Mouse (Mus musculus): ENCODE data around the gene Mnd1. TPM values are rescaled to one million over a fixed set of nuclear protein-coding genes. Genes with fewer than 3 reads are reported as not detected.

Gene Mnd1
- polyA plus RNA-seq, 1 experiment: 0.51 TPM

GRCm38 (mm10) chr3:84065825-84066224 lies 89.8 kb downstream of the Mnd1 start:
- TF ChIP-seq CTCF (IDR thresholded peaks at IDR 0.05; ENCODE audit: borderline replicate concordance, control insufficient read depth, extremely low read depth, insufficient read depth, low read length, poor library complexity) (no peak), POLR2A (IDR thresholded peaks at IDR 0.05; ENCODE audit: control insufficient read depth, extremely low read depth, insufficient read depth, low read length, poor library complexity) (no peak)
- no peak overlapping the region for H3K27ac ChIP-seq (ENCODE audit: control insufficient read depth, insufficient read depth, low read length)
- peak; percentile 60 for DNase-seq
- peaks cover 19% of the 10 kb centered on the region for H3K4me1 ChIP-seq (replicated peaks; ENCODE audit: control insufficient read depth, insufficient read depth, low read length)
- no peaks in the 10 kb centered on the region for H3K36me3 ChIP-seq (ENCODE audit: control insufficient read depth, insufficient read depth, low read length)
- no peak overlapping the region for H3K4me3 ChIP-seq (ENCODE audit: control insufficient read depth, insufficient read depth, low read length)
- WGBS: 6% methylated on average over 4 of the region's 4 CpGs
- no peaks in the 10 kb centered on the region for H3K27me3 ChIP-seq (ENCODE audit: control insufficient read depth, insufficient read depth, low read length)

GRCm38 (mm10) chr3:84063369-84063914 lies 92.1 kb downstream of the Mnd1 start:
- Histone ChIP-seq H3K4me1 (replicated peaks; ENCODE audit: control insufficient read depth, insufficient read depth, low read length) (peaks cover 10% of the 10 kb centered on the region), H3K27me3 (ENCODE audit: control insufficient read depth, insufficient read depth, low read length) (no peaks in the 10 kb centered on the region), H3K36me3 (ENCODE audit: control insufficient read depth, insufficient read depth, low read length) (no peaks in the 10 kb centered on the region), H3K27ac (ENCODE audit: control insufficient read depth, insufficient read depth, low read length) (0 out of 2 replicates have a peak overlapping the region, but pooled peaks have one; percentile 11), H3K4me3 (ENCODE audit: control insufficient read depth, insufficient read depth, low read length) (no peak overlapping the region)
- TF ChIP-seq POLR2A (IDR thresholded peaks at IDR 0.05; ENCODE audit: control insufficient read depth, extremely low read depth, insufficient read depth, low read length, poor library complexity): no peak
- no peak for TF ChIP-seq CTCF (IDR thresholded peaks at IDR 0.05; ENCODE audit: borderline replicate concordance, control insufficient read depth, extremely low read depth, insufficient read depth, low read length, poor library complexity)
- no peak for DNase-seq
- WGBS: 85% methylated on average over 2 of the region's 2 CpGs

- TF ChIP-seq POLR2A (IDR thresholded peaks at IDR 0.05; ENCODE audit: control insufficient read depth, extremely low read depth, insufficient read depth, low read length, poor library complexity) (no peak), CTCF (IDR thresholded peaks at IDR 0.05; ENCODE audit: borderline replicate concordance, control insufficient read depth, extremely low read depth, insufficient read depth, low read length, poor library complexity) (no peak)
- Histone ChIP-seq H3K27ac (ENCODE audit: control insufficient read depth, insufficient read depth, low read length) (no peak overlapping the region), H3K4me1 (replicated peaks; ENCODE audit: control insufficient read depth, insufficient read depth, low read length) (peaks cover 10% of the 10 kb centered on the region), H3K36me3 (ENCODE audit: control insufficient read depth, insufficient read depth, low read length) (no peaks in the 10 kb centered on the region), H3K27me3 (ENCODE audit: control insufficient read depth, insufficient read depth, low read length) (no peaks in the 10 kb centered on the region), H3K4me3 (ENCODE audit: control insufficient read depth, insufficient read depth, low read length) (no peak overlapping the region)
- DNase-seq: no peak
- 60% methylated on average over 13 of the region's 13 CpGs for WGBS
These were observed 93.8 kb downstream of the Mnd1 start for GRCm38 (mm10) chr3:84061523-84062453.

GRCm38 (mm10) chr3:84060946-84061345 lies 94.6 kb downstream of the Mnd1 start:
- TF ChIP-seq CTCF (IDR thresholded peaks at IDR 0.05; ENCODE audit: borderline replicate concordance, control insufficient read depth, extremely low read depth, insufficient read depth, low read length, poor library complexity) (no peak), POLR2A (IDR thresholded peaks at IDR 0.05; ENCODE audit: control insufficient read depth, extremely low read depth, insufficient read depth, low read length, poor library complexity) (no peak)
- H3K4me1 ChIP-seq (replicated peaks; ENCODE audit: control insufficient read depth, insufficient read depth, low read length): peaks cover 8% of the 10 kb centered on the region
- 96% methylated on average over 5 of the region's 5 CpGs for WGBS
- no peak overlapping the region for H3K27ac ChIP-seq (ENCODE audit: control insufficient read depth, insufficient read depth, low read length)
- DNase-seq: no peak
- H3K36me3 ChIP-seq (ENCODE audit: control insufficient read depth, insufficient read depth, low read length): no peaks in the 10 kb centered on the region
- no peaks in the 10 kb centered on the region for H3K27me3 ChIP-seq (ENCODE audit: control insufficient read depth, insufficient read depth, low read length)
- no peak overlapping the region for H3K4me3 ChIP-seq (ENCODE audit: control insufficient read depth, insufficient read depth, low read length)

- H3K4me3 ChIP-seq (ENCODE audit: control insufficient read depth, insufficient read depth, low read length): no peak overlapping the region
- WGBS: 86% methylated on average over 4 of the region's 4 CpGs
- TF ChIP-seq CTCF (IDR thresholded peaks at IDR 0.05; ENCODE audit: borderline replicate concordance, control insufficient read depth, extremely low read depth, insufficient read depth, low read length, poor library complexity): no peak
- TF ChIP-seq POLR2A (IDR thresholded peaks at IDR 0.05; ENCODE audit: control insufficient read depth, extremely low read depth, insufficient read depth, low read length, poor library complexity): no peak
- H3K27ac ChIP-seq (ENCODE audit: control insufficient read depth, insufficient read depth, low read length): no peak overlapping the region
- no peaks in the 10 kb centered on the region for H3K36me3 ChIP-seq (ENCODE audit: control insufficient read depth, insufficient read depth, low read length)
- no peak for DNase-seq
- no peaks in the 10 kb centered on the region for H3K27me3 ChIP-seq (ENCODE audit: control insufficient read depth, insufficient read depth, low read length)
- peaks cover 5% of the 10 kb centered on the region for H3K4me1 ChIP-seq (replicated peaks; ENCODE audit: control insufficient read depth, insufficient read depth, low read length)
These were observed 95.5 kb downstream of the Mnd1 start for GRCm38 (mm10) chr3:84060128-84060527.

DNA sequence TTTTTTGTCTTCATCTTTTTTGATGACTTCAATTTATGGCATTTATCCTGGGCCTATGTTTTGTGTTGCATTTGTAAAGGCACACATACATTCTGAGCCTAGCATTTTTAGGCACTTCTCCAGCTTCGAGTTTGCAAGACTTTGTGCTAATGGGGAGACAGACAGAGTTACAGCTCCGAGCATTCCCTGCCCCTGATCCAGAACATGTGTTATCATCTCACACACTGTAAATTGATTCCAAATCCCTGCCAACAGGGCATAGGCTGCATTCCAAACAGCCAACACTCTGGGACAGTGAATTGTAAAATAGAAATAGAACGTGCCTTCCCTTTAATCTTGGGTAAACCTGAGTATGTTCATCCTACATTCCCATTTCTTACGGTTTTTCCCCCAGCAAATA lies 95.9 kb downstream of the Mnd1 start:
- Histone ChIP-seq H3K27ac (ENCODE audit: control insufficient read depth, insufficient read depth, low read length) (no peak overlapping the region), H3K4me1 (replicated peaks; ENCODE audit: control insufficient read depth, insufficient read depth, low read length) (peaks cover 5% of the 10 kb centered on the region), H3K36me3 (ENCODE audit: control insufficient read depth, insufficient read depth, low read length) (no peaks in the 10 kb centered on the region), H3K27me3 (ENCODE audit: control insufficient read depth, insufficient read depth, low read length) (no peaks in the 10 kb centered on the region), H3K4me3 (ENCODE audit: control insufficient read depth, insufficient read depth, low read length) (no peak overlapping the region)
- no peak for DNase-seq
- TF ChIP-seq CTCF (IDR thresholded peaks at IDR 0.05; ENCODE audit: borderline replicate concordance, control insufficient read depth, extremely low read depth, insufficient read depth, low read length, poor library complexity) (no peak), POLR2A (IDR thresholded peaks at IDR 0.05; ENCODE audit: control insufficient read depth, extremely low read depth, insufficient read depth, low read length, poor library complexity) (no peak)
- 90% methylated on average over 4 of the region's 4 CpGs for WGBS
